Mouse (Mus musculus) kidney, adult 2 months (tissue): ENCODE data around the gene Atp6v0c.

Source experiments
- CTCF ChIP-seq: fragments of 200-500 bp; conservative IDR thresholded peaks from 2 replicates; pipeline ENCODE4 v1.5.1; 2011; ENCODE audit warnings: low read depth, mild to moderate bottlenecking, control low read depth, low read length, moderate library complexity, mixed read lengths; ENCODE audit not compliant: insufficient read depth, insufficient read length
- POLR2A ChIP-seq: fragments of 200-500 bp; IDR thresholded peaks from one replicate; pipeline ENCODE4 v1.6.1; 2011; ENCODE audit warnings: low read depth, low read length, control low read depth

DNA sequence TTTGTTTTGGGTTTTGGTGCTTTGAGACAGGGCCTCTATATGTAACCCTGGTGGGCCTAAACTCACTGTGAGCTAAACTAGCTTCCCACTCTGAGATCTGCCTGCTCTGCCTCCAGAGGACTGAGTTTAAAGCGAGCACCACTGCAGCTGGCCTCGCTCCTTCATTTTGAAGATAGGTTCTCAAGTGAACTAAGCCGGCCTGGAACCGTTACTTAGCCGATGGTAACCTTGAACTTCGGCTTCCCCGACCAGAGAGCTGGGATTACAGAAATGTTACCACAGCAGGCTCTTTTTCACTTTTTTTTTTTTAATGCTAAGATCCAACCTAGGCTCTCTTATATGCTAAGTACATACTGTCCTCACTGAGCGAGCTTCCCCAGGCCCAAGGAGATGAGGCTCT is 23.8 kb upstream of the Atp6v0c start:
- TF ChIP-seq CTCF (no peak), POLR2A (no peak)
